Mouse (Mus musculus): ENCODE results near the gene Vsnl1.

Vsnl1 gene

GRCm38 (mm10) chr12:11379396-11379795 is 57.0 kb downstream of the Vsnl1 start:
- DNase-seq: no peak

- no peak for DNase-seq
Measured at GRCm38 (mm10) chr12:11370056-11370455, 66.4 kb downstream of the Vsnl1 start.

GRCm38 (mm10) chr12:11367099-11367765 is 69.2 kb downstream of the Vsnl1 start:
- no peak for DNase-seq

GRCm38 (mm10) chr12:11364870-11365269 is 71.5 kb downstream of the Vsnl1 start:
- no peak for DNase-seq

- no peak for DNase-seq
Measured at GRCm38 (mm10) chr12:11362435-11362834, 74.0 kb downstream of the Vsnl1 start.

GRCm38 (mm10) chr12:11350895-11351294 is 85.5 kb downstream of the Vsnl1 start:
- DNase-seq: peak; percentile 28

- no peak for DNase-seq
Measured at GRCm38 (mm10) chr12:11349870-11350269, 86.5 kb downstream of the Vsnl1 start.

GRCm38 (mm10) chr12:11348423-11348822 is 88.0 kb downstream of the Vsnl1 start:
- no peak for DNase-seq

- no peak for DNase-seq
Measured at GRCm38 (mm10) chr12:11345963-11346362, 90.5 kb downstream of the Vsnl1 start.

- DNase-seq: no peak
Measured at GRCm38 (mm10) chr12:11342020-11342600, 94.3 kb downstream of the Vsnl1 start.

- no peak for DNase-seq
Measured at GRCm38 (mm10) chr12:11338251-11338650, 98.2 kb downstream of the Vsnl1 start.

GRCm38 (mm10) chr12:11336845-11337244 is 99.6 kb downstream of the Vsnl1 start:
- DNase-seq: peak; percentile 29

GRCm38 (mm10) chr12:11326483-11326882 is 109.9 kb downstream of the Vsnl1 start:
- no peak for DNase-seq

GRCm38 (mm10) chr12:11324480-11324879 is 111.9 kb downstream of the Vsnl1 start:
- no peak for DNase-seq

- DNase-seq: no peak
Measured at GRCm38 (mm10) chr12:11317671-11318070, 118.7 kb downstream of the Vsnl1 start.

GRCm38 (mm10) chr12:11313840-11314239 is 122.6 kb downstream of the Vsnl1 start:
- DNase-seq: no peak

GRCm38 (mm10) chr12:11311106-11311505 is 125.3 kb downstream of the Vsnl1 start:
- DNase-seq: no peak

- no peak for DNase-seq
Measured at GRCm38 (mm10) chr12:11306753-11307645, 129.4 kb downstream of the Vsnl1 start.

- no peak for DNase-seq
Measured at GRCm38 (mm10) chr12:11300858-11301257, 135.6 kb downstream of the Vsnl1 start.

GRCm38 (mm10) chr12:11286382-11286781 is 150.0 kb downstream of the Vsnl1 start:
- no peak for DNase-seq

GRCm38 (mm10) chr12:11281584-11281983 is 154.8 kb downstream of the Vsnl1 start:
- no peak for DNase-seq

- no peak for DNase-seq
Measured at GRCm38 (mm10) chr12:11279886-11280285, 156.5 kb downstream of the Vsnl1 start.

- DNase-seq: no peak
Measured at GRCm38 (mm10) chr12:11277207-11277606, 159.2 kb downstream of the Vsnl1 start.

GRCm38 (mm10) chr12:11276632-11277031 is 159.8 kb downstream of the Vsnl1 start:
- DNase-seq: no peak
